Mouse (Mus musculus) liver, adult 2 months (tissue): ENCODE measurements around the gene Rad51b.

ENCODE experiments used
- CTCF ChIP-seq: fragments of 200-500 bp; IDR thresholded peaks from 2 replicates; pipeline ENCODE4 v1.5.1; 2011; ENCODE audit warnings: low read depth, low read length, control low read depth
- POLR2A ChIP-seq: fragments of 200-500 bp; IDR thresholded peaks from 2 replicates; pipeline ENCODE4 v1.6.1; 2011; ENCODE audit warnings: low read length, control low read depth; ENCODE audit not compliant: insufficient read depth; ENCODE audit errors: extremely low read depth

DNA sequence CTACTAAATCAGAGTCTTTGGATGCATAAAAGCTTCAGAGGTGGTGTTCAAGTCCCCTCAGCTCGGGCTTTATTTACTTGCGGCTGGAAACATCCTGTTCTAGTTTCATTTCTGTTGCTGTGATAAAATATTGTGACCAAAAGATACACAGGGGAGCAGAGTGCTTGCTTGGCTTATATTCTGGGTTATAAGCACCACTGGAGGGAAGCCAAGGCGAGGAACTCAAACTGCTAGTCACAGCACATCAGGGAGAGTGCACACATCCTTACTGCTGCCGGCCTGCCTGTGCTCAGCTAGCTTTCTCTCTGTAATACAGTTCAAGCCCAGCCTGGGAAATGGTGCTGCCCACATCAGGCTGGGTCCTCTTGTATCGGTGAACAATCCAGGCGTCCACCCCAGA is 43.4 kb downstream of the Rad51b start:
- no peak for TF ChIP-seq POLR2A
- no peak for TF ChIP-seq CTCF
